Mouse (Mus musculus) hindbrain, postnatal 0 days (tissue): Measurements from ENCODE around the gene Mapk8ip1. TPM values are rescaled to one million over a fixed set of nuclear protein-coding genes. Genes with fewer than 3 reads are reported as not detected.

ENCODE experiments used
- ATAC-seq: fragments of 200-750 bp; cut with Nextera tagmentation; 2 replicates; pipeline ENCODE4 v1.8.0; 2017; ENCODE audit warnings: mild to moderate bottlenecking, moderate TSS enrichment, moderate library complexity
- DNase-seq: peaks from one replicate; pipeline ENCODE4 v3.0.0-alpha.2; 2015; ENCODE audit warnings: low spot score
- H3K27ac ChIP-seq: fragments of 300-500 bp; sonication (generic); 2 replicates; pipeline ENCODE4 v1.5.1; 2014; ENCODE audit warnings: mild to moderate bottlenecking
- H3K27me3 ChIP-seq: fragments of 300-500 bp; sonication (generic); 2 replicates; pipeline ENCODE4 v1.6.1; 2014; ENCODE audit warnings: low read length, mixed read lengths; ENCODE audit not compliant: insufficient read depth
- H3K36me3 ChIP-seq: fragments of 300-500 bp; sonication (generic); 2 replicates; pipeline ENCODE4 v1.6.1; 2014; ENCODE audit warnings: low read length, mixed read lengths; ENCODE audit not compliant: insufficient read depth
- H3K4me1 ChIP-seq: fragments of 300-500 bp; sonication (generic); 2 replicates; pipeline ENCODE4 v1.6.1; 2014; ENCODE audit warnings: antibody characterized with exemption, low read length, mixed read lengths; ENCODE audit not compliant: insufficient read depth
- H3K4me2 ChIP-seq: fragments of 300-500 bp; sonication (generic); 2 replicates; pipeline ENCODE4 v1.6.1; 2014; ENCODE audit warnings: low read depth, mild to moderate bottlenecking, low read length, moderate library complexity, mixed read lengths
- H3K4me3 ChIP-seq: fragments of 300-500 bp; sonication (generic); 2 replicates; pipeline ENCODE4 v1.5.1; 2014; ENCODE audit warnings: low read length
- H3K9ac ChIP-seq: fragments of 300-500 bp; sonication (generic); replicated peaks from 2 replicates; pipeline ENCODE4 v1.6.1; 2014; ENCODE audit warnings: mild to moderate bottlenecking, low read length, moderate library complexity, mixed read lengths
- H3K9me3 ChIP-seq: fragments of 300-500 bp; sonication (generic); 2 replicates; pipeline ENCODE4 v1.6.1; 2016; ENCODE audit warnings: low read length, mixed read lengths
- CTCF ChIP-seq: IDR thresholded peaks from 2 replicates; pipeline ENCODE4 v1.5.1; 2016; ENCODE audit warnings: antibody characterized with exemption, control low read depth, low read depth
- WGBS: fragments of 180-500 bp; shearing (Covaris S2); extraction: QIAGEN DNeasy Blood & Tissue Kit; methylation state at CpG from one replicate; pipeline ENCODE4 v1.1.7; 2014; 5-methylcytosine and 5-hydroxymethylcytosine counted together
- polyA plus RNA-seq: library from polyadenylated mRNA; unstranded; fragments of >200 nt; fragmentation: Nextera tagmentation; extraction: Ambion mirVana; gene quantifications from 2 replicates; pipeline ENCODE4 v1.2.1, GENCODE M21; 2015
- total RNA-seq: library from RNA; depleted of rRNA; stranded (reverse); fragments of >200 nt; gene quantifications from 2 replicates; pipeline ENCODE4 v1.2.3, GENCODE M21; 2014

Mapk8ip1 gene
- total and polyA plus RNA-seq, 2 experiments from 2014 or later: 182 to 373 TPM

DNA sequence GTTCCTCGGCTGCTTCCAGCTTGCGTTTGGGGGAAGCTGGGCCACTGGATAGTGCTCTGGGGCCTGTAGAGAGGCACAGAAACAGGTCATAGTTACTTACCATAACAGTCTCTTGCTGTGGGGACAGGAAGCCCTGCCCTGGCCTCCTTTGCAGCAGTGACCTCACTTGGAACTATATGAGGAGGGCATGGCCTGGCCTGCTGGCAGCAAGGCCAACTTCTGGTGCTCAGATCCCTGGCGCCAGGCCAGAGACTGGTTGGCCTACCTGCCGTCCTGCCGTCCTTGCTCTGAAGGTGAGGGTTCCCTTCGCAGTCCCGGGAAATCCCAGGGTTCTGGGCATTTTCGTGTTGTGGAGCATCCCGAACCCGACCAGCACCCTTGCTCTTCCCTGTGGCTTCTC is 10.6 kb upstream of the Mapk8ip1 start:
- H3K9ac ChIP-seq: no peak overlapping the region
- TF ChIP-seq CTCF: no peak
- 92% methylated on average over 10 of the region's 10 CpGs for WGBS
- H3K9me3 ChIP-seq: no peaks in the 10 kb centered on the region
- H3K27me3 ChIP-seq: no peaks in the 10 kb centered on the region
- H3K4me3 ChIP-seq: no peak overlapping the region
- peaks cover 89% of the 10 kb centered on the region for H3K36me3 ChIP-seq
- H3K4me2 ChIP-seq: no peak overlapping the region
- no peak overlapping the region for H3K27ac ChIP-seq
- no peak for ATAC-seq
- H3K4me1 ChIP-seq: no peaks in the 10 kb centered on the region
- no peak for DNase-seq

- H3K9ac ChIP-seq: no peak overlapping the region
- no peak for TF ChIP-seq CTCF
- ATAC-seq (no peak), DNase-seq (no peak)
- H3K4me3 ChIP-seq: no peak overlapping the region
- 86% methylated on average over 18 of the region's 18 CpGs for WGBS
- H3K4me1 ChIP-seq: no peaks in the 10 kb centered on the region; the same call in 1 of the 2 replicates
- H3K27ac ChIP-seq: no peak overlapping the region
- peaks cover 80% of the 10 kb centered on the region for H3K36me3 ChIP-seq
- no peaks in the 10 kb centered on the region for H3K9me3 ChIP-seq
- H3K27me3 ChIP-seq: no peaks in the 10 kb centered on the region
- H3K4me2 ChIP-seq: no peak overlapping the region
Observed at GRCm38 (mm10) chr2:92408309-92409045, 7.4 kb upstream of the Mapk8ip1 start.

DNA sequence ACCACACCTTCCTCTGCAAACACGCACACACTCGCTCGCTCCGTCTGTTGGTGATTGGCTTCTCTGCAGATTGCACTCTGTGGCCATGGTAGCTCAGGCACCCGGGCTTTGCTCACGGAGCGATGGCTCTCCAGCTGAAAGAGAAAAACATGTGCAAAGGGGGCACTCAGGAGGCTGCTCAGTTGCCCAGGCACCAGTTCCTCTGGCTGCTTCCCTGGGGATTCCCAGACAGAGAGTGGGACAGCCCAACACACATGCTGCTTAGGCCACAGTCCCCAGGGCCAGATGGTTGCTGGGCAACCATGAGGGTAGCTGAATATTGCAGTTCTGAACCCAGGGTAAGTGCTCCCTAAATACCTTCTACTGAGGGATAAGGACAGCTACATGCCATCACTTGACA is 4.6 kb upstream of the Mapk8ip1 start:
- no peak for TF ChIP-seq CTCF
- WGBS: 43% methylated on average over 7 of the region's 7 CpGs
- no peaks in the 10 kb centered on the region for H3K9me3 ChIP-seq
- ATAC-seq: no peak
- no peaks in the 10 kb centered on the region for H3K27me3 ChIP-seq
- no peak overlapping the region for H3K9ac ChIP-seq
- no peak overlapping the region; the same call in 1 of the 2 replicates for H3K27ac ChIP-seq
- DNase-seq: no peak
- no peak overlapping the region for H3K4me3 ChIP-seq
- H3K4me2 ChIP-seq: no peak overlapping the region
- peaks cover 9% of the 10 kb centered on the region for H3K4me1 ChIP-seq
- peaks cover 54% of the 10 kb centered on the region for H3K36me3 ChIP-seq

DNA sequence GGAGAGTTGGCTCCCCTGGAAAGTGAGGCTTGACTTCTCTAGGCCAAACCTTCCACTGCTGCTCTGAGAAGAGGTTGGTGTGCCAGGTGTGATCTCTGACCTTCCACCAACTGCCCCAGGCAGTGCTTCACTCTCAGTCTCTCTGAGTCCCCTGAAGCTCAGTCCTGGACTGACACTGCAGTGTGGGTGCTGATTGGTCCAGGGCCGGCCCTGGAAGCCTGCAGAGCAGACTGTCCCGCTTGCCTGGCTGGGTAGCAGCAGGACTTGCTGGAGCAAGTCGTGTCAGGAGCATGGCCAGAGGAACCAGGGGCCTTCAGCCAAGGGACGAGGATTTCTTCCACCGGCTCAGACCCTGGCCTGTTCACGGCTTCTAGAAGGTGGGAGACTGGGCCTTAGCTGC is 3.7 kb upstream of the Mapk8ip1 start:
- Histone ChIP-seq H3K27me3 (no peaks in the 10 kb centered on the region), H3K4me1 (peaks cover 9% of the 10 kb centered on the region), H3K36me3 (peaks cover 44% of the 10 kb centered on the region), H3K4me3 (no peak overlapping the region), H3K9me3 (no peaks in the 10 kb centered on the region), H3K9ac (no peak overlapping the region), H3K27ac (no peak overlapping the region), H3K4me2 (no peak overlapping the region)
- ATAC-seq: no peak
- WGBS: 77% methylated on average over 6 of the region's 6 CpGs
- no peak for TF ChIP-seq CTCF
- no peak for DNase-seq

DNA sequence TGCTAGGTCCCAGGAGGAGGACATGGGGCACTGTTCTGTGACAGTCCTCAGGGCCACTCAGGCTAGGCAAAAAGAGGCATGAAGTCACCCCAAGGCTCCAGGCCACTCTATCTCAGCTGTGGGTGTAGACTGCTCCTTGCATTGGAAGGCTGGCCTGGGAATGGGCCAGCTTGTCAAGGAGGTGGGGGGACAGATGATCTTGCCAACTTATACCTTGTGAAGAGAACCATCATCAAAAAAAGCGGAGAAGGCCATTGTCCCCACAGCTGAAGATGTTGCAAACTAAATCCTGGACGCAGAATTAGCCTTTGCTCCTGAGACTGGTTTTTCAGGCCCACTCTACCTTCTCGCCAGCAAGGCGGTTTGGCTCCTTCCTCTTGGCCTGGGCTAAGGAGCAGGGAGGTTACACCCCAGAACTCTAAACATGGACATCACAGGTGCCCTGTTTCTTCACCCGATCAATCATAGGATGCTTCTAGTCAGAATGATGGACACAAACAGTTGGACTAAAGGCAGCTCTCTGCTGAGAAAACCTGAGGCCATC is 2.8 kb upstream of the Mapk8ip1 start:
- DNase-seq: no peak
- Histone ChIP-seq H3K4me1 (peaks cover 15% of the 10 kb centered on the region), H3K27me3 (no peaks in the 10 kb centered on the region), H3K4me3 (no peak overlapping the region), H3K9ac (no peak overlapping the region), H3K9me3 (no peaks in the 10 kb centered on the region), H3K27ac (peak overlapping the region; percentile 86), H3K4me2 (no peak overlapping the region), H3K36me3 (peaks cover 35% of the 10 kb centered on the region)
- no peak for TF ChIP-seq CTCF
- 91% methylated on average over 5 of the region's 5 CpGs for WGBS
- no peak for ATAC-seq

DNA sequence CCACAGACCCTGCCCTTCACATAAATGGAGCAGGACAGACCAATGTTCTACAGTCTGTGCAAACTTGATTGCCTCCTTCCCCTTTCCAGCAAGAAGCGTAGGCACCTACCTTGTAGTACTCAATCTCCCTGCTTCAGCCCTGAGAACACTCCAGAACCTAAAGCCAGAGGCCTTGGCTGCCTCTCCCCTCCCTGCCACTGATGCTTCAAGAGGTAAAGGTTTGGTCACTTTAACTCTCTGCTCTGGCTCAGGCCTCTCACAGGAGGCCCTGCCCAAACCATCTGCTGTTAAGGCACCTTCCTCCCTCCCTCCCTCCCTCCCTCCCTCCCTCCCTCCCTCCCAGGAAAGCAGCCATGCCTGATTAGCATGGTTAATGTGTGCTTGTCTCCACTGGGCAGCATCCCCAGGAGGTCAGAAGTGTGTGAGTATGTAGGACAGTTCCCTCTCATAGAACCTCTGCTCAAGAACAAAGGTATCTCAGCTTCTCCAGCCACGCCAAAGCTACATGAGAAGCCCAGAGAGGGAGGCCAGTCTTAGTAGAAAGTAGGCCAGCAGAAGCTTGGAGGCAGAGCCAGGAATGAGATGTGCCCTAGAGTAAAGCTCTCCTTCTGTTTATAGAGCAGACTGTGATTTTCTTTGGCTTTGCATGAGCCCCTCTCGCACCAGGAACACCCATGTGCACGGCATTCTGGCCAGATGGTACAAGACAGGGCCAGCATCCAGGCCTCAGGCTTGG is 1.7 kb upstream of the Mapk8ip1 start:
- H3K27me3 ChIP-seq: no peaks in the 10 kb centered on the region
- WGBS: 40% methylated on average over 4 of the region's 4 CpGs
- no peak overlapping the region for H3K4me2 ChIP-seq
- H3K9me3 ChIP-seq: no peaks in the 10 kb centered on the region
- peak overlapping the region; percentile 86 for H3K27ac ChIP-seq
- ATAC-seq: peak; percentile 55
- DNase-seq: peak; percentile 68
- TF ChIP-seq CTCF: no peak
- no peak overlapping the region for H3K4me3 ChIP-seq
- H3K4me1 ChIP-seq: peaks cover 15% of the 10 kb centered on the region
- H3K36me3 ChIP-seq: peaks cover 26% of the 10 kb centered on the region
- no peak overlapping the region; the same call in 1 of the 2 replicates for H3K9ac ChIP-seq
